Mouse (Mus musculus) bone marrow, adult 2 months (tissue): Measurements from ENCODE around the gene Tmem87b.

ENCODE experiments used
- CTCF ChIP-seq: fragments of 200-500 bp; IDR thresholded peaks from 2 replicates; pipeline ENCODE4 v1.5.1; 2011; ENCODE audit warnings: low read length, control low read depth; ENCODE audit not compliant: control insufficient read depth, insufficient read depth
- POLR2A ChIP-seq: fragments of 200-500 bp; IDR thresholded peaks from 2 replicates; pipeline ENCODE4 v1.6.1; 2011; ENCODE audit warnings: low read depth, mild to moderate bottlenecking, control low read depth, low read length, borderline replicate concordance; ENCODE audit not compliant: control insufficient read depth

DNA sequence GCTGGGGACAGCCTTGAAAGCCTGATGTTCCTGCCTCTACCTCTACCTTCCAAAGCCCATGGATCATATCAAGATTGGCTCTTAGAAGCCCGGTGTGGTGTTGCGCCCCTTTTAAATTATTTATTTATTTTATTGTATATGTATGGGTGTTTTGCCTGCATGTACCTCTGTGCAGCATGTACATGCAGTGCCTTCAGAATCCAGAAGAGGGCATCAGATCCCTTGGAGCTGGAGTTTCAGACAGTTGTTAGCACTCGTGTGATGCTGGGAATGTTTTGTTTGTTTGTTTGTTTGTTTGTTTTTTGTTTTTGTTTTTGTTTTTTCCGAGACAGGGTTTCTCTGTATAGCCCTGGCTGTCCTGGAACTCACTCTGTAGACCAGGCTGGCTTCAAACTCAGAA is 63.3 kb downstream of the Tmem87b start:
- TF ChIP-seq CTCF (0 out of 2 replicates have a peak, but pooled peaks have one; percentile 22), POLR2A (no peak)
